Mouse (Mus musculus) left cerebral cortex, postnatal 10 days (tissue): Measurements from ENCODE around the gene Gngt1. TPM values are rescaled to one million over a fixed set of nuclear protein-coding genes. Genes with fewer than 3 reads are reported as not detected.

Source experiments
- DNase-seq, 2 experiments: peaks; one replicate each; pipeline ENCODE4 v3.0.0; 2021 to 2022; ENCODE audit warnings: low spot score in 2 of 2, mixed read lengths in 1 of 2; ENCODE audit errors: extremely low spot score in 1 of 2
- intact Hi-C: fragments of 180-260 bp; cut with DNase I; formaldehyde crosslinking; loops from one replicate; pipeline ENCODE4 v1.15.1; 2025
- total RNA-seq, 2 experiments: library from RNA; stranded (reverse); gene quantifications; 2 replicates each; pipeline ENCODE4 v1.2.3; 2021

Gene Gngt1
- not detected for total RNA-seq

GRCm38 (mm10) chr6:3993492-3993891 lies at the start of gene Gngt1:
Gene Gngt1 (plus strand): TSS chr6:3993792.
- intact Hi-C loops, result no loop called here
- no peak for DNase-seq

GRCm38 (mm10) chr6:3954969-3955368 lies 38.6 kb upstream of the Gngt1 start:
- intact Hi-C loops, result no loop called here
- no peak for DNase-seq

DNA sequence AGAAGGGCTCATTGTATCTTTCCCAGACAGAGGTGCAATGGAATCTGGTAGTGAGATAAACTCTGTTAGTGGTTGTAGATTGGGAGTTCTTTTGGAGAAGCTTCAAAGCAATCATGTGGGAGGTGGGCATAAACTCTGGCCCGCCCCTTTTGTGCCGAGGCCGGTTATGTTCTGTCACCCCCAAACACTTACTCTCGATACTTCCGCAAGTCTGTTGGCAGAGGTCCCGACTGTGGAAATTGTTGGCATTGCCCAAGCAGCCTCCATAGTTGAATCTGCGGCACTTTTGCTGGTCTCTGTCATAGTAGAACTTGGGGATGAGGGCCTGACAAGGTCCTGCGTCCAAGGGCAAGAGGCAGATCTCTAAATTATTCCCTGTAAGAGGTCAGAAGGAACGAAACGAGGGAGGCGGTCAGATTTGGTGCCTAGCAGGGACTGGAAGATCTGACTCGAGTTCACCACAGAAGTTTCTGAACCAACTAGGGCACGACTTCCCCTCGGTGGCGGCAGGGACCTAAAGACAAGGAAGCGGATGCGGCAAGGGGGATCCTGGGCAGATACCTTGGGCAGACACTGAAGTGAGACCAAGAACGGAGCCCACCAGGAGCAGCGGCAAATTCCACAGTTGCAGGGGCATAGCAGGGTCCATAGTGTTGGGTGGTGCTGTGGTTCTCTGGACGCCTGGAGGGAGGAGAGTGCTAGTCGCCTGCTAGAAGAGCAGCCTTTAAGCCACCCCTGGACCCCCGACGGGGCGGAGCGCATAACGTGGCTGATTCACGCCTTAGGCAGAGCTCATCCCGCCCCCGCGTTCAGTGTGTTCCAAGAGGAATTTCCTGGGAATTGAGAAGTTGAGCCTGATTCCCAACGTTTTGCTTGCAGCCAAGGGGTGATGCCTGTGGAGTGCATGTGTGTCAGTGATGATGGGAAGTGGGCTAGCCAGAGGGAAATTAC lies 25.6 kb upstream of the Gngt1 start:
- intact Hi-C loops, result no loop called here
- DNase-seq, result peak in 1 of 2 experiments; percentile 45

- intact Hi-C loops, result no loop called here
- DNase-seq, result no peak
These were observed 19.9 kb upstream of the Gngt1 start for GRCm38 (mm10) chr6:3973679-3974078.

- intact Hi-C loops, result no loop called here
These were observed 10.8 kb upstream of the Gngt1 start for GRCm38 (mm10) chr6:3982661-3983284.

DNA sequence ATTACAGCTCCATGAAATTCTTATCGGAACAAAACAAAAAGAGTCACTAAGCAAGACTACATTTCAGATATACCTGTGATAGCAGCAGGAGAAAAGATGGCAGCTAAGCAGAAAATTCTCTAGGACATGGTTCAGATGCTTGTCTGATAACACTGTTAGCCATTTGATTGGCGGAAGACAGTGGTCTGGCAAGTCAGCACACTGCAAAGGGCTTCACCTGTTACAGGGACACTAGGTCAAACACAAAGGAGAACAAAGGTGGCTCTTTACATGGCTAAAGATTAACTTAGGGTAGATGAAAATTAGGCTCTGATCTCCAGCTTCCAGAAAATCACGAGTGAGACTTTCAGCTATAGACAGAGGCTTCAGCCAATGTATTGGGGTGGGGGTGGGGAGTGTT lies 4.8 kb upstream of the Gngt1 start, which contains the start of gene Tfpi2:
Gene Tfpi2 (minus strand): TSS at position 170 of the 400 bp plus-strand sequence.
- no peak for DNase-seq
- intact Hi-C loops, result no loop called here

More at GRCm38 (mm10) chr6:3982661-3983284, 10.8 kb upstream of the Gngt1 start:
- DNase-seq, result no peak

DNA sequence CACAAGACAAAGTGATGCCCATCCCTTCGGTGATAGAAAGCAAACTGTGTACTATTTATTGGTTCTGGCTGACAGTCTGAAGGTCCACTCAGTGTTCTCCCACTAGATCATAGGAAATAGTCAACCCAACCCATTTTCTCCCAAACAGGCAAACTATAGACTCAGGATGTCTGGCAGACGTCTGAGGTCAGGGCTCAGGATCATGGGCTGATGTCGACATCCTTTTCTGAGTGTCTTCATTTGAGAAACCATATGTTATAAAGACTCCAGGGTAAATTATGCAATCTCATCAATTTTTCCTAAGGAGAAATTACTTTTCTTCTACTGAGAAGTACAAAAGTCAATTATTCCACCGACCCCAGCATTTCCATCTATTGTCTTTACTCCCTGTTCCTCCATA lies 4.5 kb downstream of the Gngt1 start:
- DNase-seq, result no peak
- intact Hi-C loops, result no loop called here

GRCm38 (mm10) chr6:3999296-3999695 lies 5.7 kb downstream of the Gngt1 start:
- intact Hi-C loops, result no loop called here
- no peak for DNase-seq

GRCm38 (mm10) chr6:4000716-4001115 lies 7.1 kb downstream of the Gngt1 start:
- intact Hi-C loops, result no loop called here
- no peak for DNase-seq

DNA sequence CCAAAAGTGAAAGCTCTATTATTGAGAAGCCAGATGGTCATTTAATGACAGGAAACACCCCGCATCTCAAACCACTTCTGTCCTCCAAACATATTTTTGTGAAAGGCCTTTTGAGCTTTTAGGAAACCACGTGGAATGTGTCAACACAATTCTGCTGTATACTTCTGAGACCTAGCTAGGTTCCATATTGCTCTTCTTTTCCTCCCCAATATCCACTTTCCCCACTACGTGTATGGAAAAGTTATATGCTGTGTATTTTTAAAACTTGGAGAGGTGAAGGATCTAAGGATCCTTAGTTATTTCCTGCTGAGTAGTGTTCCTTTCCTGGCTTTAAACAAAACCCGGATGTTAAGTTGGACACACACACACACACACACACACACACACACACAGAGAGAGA lies 9.9 kb downstream of the Gngt1 start:
- intact Hi-C loops, result no loop called here
- no peak for DNase-seq

GRCm38 (mm10) chr6:4003890-4004306 lies 10.3 kb downstream of the Gngt1 start, which contains the start of gene Gng11:
Gene Gng11 (plus strand): TSS chr6:4003904.
- DNase-seq, result peak; percentile 1 to 91
- intact Hi-C loops, result no loop called here

GRCm38 (mm10) chr6:4004808-4005207 lies 11.2 kb downstream of the Gngt1 start:
- intact Hi-C loops, result no loop called here
- DNase-seq, result no peak

GRCm38 (mm10) chr6:4008501-4009040 lies 15.0 kb downstream of the Gngt1 start:
- intact Hi-C loops, result no loop called here
- DNase-seq, result no peak

DNA sequence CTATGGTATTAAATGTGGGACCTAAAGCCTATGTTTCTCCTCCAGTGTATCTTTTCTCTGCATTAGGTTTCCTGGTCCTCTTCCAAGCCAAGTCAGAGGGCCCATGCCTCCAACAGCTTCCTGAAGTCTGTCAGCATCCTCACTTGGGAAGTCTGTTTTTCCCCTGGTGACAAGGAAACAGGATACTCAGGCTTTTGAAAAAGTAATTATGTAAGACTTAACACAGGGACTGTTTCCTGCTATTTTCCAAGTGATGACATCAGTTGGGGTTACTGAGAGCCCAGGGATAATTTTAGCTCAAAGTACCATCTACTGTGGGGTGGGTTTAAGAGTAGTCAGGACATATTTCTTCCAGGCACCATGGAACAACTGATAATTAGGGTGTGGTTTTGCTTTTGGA lies 16.0 kb downstream of the Gngt1 start:
- no peak for DNase-seq
- intact Hi-C loops, result no loop called here

- intact Hi-C loops, result no loop called here
- DNase-seq, result no peak
These were observed 29.1 kb downstream of the Gngt1 start for GRCm38 (mm10) chr6:4022645-4023044.

- no peak for DNase-seq
- intact Hi-C loops, result no loop called here
These were observed 32.8 kb downstream of the Gngt1 start for GRCm38 (mm10) chr6:4026367-4026766.

GRCm38 (mm10) chr6:4030956-4031355 lies 37.4 kb downstream of the Gngt1 start:
- DNase-seq, result no peak
- intact Hi-C loops, result no loop called here

DNA sequence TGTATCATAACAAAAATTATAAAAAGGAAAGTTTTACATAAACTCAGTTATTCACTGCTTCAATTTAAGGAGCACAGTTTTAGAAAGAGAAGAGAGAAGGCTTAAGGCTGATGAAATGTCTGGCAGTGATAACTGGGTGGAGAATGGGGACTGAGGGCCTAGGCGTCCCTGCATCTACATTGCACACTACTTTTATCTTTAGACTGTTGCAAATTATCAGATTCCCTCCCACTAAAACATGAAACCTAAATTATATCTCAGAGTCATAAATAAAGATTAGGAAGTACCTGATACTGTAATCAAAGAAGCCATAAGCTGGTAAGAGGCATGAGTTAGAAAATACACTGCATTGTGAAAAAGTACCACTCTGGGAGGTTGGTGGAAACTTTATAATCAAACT lies 48.2 kb downstream of the Gngt1 start:
- intact Hi-C loops, result no loop called here
- no peak for DNase-seq
